Mouse (Mus musculus) brown adipose tissue, adult 24 weeks (tissue): ENCODE measurements around the gene 1700017N19Rik. TPM values are rescaled to one million over a fixed set of nuclear protein-coding genes. Genes with fewer than 3 reads are reported as not detected.

Experiments used
- H3K27ac ChIP-seq: fragments of 200-500 bp; replicated peaks from 2 replicates; pipeline ENCODE4 v1.5.1; 2012; ENCODE audit warnings: low read depth, mild to moderate bottlenecking, low read length
- H3K4me1 ChIP-seq: fragments of 200-500 bp; 2 replicates; pipeline ENCODE4 v1.6.1; 2012; ENCODE audit warnings: low read length, mixed read lengths; ENCODE audit not compliant: control insufficient read depth, insufficient read depth, insufficient read length
- H3K4me3 ChIP-seq: fragments of 200-500 bp; 2 replicates; pipeline ENCODE4 v1.5.1; 2012; ENCODE audit warnings: low read depth, mild to moderate bottlenecking, low read length, moderate library complexity; ENCODE audit not compliant: insufficient read depth
- polyA plus RNA-seq: library from polyadenylated mRNA; stranded (reverse); fragments of >200 nt; gene quantifications from 2 replicates; pipeline ENCODE4 v1.2.4, GENCODE M21; 2012; ENCODE audit not compliant: missing spikeins, insufficient read depth, insufficient read length

The 1700017N19Rik gene
- polyA plus RNA-seq, 1 experiment: not detected

DNA sequence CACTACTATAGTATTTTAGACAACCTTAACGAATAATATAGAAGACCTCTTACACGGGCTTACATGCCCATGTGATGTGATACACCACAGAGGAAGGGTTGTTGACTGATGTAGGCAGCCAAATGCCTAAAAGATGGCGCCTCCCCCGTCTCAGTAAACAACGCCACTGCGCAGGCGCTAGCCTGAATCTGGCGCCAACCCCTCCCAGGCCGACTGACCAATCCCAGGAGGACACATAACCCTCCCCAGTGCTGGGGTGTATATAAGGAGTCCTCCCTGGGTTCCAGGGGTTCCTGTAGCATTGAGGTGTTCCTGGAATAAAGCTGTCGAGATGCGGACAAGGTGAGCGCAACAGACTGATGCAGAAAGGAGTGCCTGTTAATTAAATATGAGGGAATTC is 29.8 kb downstream of the 1700017N19Rik start:
- Histone ChIP-seq H3K4me1 (no peaks in the 10 kb centered on the region), H3K27ac (no peak overlapping the region), H3K4me3 (no peak overlapping the region)

DNA sequence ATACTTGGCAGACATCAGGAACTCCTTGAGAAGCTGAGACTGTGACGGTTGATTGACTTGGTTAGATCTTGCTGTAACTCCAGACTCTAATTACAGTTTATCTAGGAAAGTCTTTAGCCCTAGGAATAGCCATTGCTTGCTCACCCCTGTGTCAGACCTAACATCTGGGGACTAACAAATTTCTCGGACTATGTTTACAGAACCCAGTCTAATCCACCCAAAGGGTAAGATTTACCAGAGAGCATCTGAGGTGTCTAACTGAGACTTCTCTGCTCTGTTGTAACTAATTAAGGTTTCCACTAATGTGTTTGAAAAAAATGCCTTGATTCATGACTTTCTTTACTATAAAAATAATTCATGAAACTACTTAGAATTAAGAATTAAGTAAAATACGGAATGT is 32.2 kb downstream of the 1700017N19Rik start:
- H3K4me1 ChIP-seq: no peaks in the 10 kb centered on the region
- no peak overlapping the region for H3K27ac ChIP-seq

DNA sequence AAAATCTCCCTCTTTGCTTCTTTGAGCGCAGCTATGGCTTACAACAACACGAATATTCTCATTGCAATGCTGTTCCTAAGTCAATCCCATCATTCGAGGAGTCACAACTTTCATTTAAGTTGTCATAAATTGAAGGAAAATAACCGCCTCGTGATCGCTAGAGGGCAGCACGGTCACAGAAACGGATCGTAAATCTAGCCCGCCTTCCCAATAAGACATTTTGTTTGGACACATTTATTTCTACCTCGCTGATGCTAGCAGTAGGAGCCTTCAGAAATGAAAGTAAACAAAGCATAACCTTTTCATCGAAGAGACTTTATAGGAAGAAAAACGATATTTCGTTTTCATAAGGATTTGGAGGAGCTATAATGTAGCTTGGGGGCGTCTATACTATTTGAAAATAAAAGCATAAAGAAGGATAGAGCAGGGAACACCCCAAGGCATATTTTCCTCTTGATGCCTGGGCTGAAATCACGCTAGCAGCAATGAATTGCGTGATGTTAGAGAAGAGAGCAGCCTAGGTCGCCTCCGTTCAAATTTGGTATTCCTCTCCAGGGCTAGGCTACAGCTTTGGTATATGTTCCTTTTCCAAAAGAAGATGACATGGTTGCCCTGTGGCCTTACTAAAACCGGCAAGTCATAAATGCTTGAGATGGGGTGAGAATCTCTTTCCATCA is 39.6 kb downstream of the 1700017N19Rik start:
- no peak overlapping the region for H3K27ac ChIP-seq
- H3K4me1 ChIP-seq: no peaks in the 10 kb centered on the region
- H3K4me3 ChIP-seq: no peak overlapping the region

More for the DNA sequence above, 32.2 kb downstream of the 1700017N19Rik start:
- H3K4me3 ChIP-seq: no peak overlapping the region

DNA sequence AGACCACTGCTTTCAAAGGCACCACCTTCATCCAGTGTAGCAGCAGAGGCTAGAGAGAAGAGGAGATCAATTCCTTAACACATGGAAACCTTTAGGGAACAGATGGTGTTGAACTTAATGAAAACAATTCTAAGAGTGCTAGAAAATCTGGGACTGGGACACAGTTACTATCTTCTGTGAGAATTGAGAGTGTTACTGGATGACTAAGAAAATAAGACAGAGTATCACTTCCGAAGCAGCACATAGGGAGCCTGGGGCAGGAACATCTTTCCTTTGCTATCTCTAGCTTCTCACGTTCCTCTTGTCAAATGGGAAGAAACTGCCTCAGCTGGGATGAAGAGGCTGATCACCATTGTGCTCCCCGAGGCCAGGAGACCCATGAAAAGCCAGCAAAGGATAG is 52.6 kb downstream of the 1700017N19Rik start:
- Histone ChIP-seq H3K4me3 (no peak overlapping the region), H3K27ac (no peak overlapping the region), H3K4me1 (no peaks in the 10 kb centered on the region)

DNA sequence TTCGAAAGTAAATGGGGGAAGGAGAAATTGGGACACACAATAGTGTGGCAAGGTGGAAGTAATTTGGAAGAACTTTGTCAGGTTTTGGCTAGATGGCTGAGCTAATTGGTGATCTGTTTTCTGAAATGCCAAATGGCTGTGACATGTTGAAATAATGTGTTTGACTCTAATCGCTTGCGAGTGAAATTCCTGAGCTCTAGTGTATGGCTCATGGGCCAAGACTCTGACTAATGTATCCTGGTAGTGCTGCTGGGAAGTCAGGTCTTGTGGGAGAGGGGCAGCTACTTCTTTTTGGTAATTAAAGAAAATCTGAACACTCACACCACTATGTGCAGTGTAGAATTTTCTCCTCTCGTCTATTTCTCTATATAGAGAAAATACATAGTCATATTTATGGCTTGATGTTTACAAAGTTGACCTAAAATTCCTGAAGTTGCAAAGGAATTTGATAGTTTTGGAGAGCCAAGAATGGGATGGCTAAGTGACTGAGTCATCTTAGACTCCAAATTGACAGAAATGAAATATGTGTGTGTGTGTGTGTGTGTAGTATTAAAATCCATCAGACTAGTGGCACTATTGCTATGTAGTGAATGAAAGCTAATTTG is 55.1 kb downstream of the 1700017N19Rik start:
- Histone ChIP-seq H3K4me1 (no peaks in the 10 kb centered on the region), H3K27ac (no peak overlapping the region), H3K4me3 (no peak overlapping the region)

DNA sequence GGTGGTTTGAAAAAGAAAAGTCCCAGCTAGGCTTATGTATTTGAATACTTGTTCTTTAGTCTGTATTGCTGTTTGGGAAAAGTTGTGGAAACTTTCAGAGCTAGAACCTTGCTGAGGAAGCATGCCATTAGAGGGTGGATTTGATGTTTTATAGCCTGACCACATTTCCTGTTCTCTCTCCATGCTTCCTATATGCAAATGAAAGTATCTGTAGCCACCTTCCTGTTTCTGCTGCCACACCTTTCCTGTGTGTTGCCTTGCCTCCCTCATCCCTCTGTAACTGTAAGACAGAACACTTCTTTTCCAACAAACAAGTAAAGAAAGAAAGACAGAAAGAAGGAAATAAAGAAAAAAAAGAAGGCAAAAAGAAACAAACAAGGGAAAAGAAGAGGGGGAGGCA is 63.9 kb downstream of the 1700017N19Rik start:
- Histone ChIP-seq H3K4me1 (no peaks in the 10 kb centered on the region), H3K27ac (no peak overlapping the region)

DNA sequence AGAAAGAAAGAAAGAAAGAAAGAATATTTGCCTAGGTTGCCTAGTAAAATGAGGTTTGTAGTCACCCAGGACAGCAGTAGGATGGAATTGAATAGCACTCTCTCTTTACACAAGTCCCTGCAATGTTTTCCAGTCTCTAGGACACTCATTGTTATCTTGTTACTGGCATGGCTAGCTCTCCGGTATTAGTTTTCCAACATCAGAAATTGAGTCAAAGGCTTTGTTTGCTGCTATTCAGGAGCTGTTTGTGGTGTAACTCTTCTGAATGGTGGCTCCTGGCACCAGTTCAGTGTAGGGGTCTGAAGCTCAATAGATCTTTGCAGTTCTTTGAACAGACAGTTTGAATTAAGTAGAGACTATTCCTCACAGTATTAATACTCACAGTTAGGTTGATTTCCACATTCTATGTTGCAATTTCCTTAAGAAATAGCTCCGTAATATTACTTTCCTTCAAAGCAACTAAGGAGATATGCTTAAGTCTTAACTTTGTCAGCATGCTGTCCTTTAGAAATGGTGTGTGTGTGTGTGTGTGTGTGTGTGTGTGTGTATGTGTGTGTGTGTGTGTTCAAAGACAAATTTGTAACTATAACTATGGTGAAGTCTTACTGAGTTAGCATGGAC is 71.8 kb downstream of the 1700017N19Rik start:
- no peak overlapping the region for H3K27ac ChIP-seq
- no peak overlapping the region for H3K4me3 ChIP-seq
- no peaks in the 10 kb centered on the region for H3K4me1 ChIP-seq

More for the DNA sequence above, 63.9 kb downstream of the 1700017N19Rik start:
- no peak overlapping the region for H3K4me3 ChIP-seq

Other genes starting within 250 kb of the 1700017N19Rik start
- gene Gm4302, start 249.6 kb upstream of the 1700017N19Rik start, polyA plus RNA-seq: not detected in 2 replicates
- gene Gm4303, start 244.5 kb upstream of the 1700017N19Rik start, polyA plus RNA-seq: not detected in 2 replicates
- not detected in 2 replicates for gene Gm4305, start 239.4 kb upstream of the 1700017N19Rik start, polyA plus RNA-seq
- gene Gm4307, start 229.1 kb upstream of the 1700017N19Rik start, polyA plus RNA-seq: not detected in 2 replicates
- not detected in 2 replicates for gene Gm4312, start 207.9 kb upstream of the 1700017N19Rik start, polyA plus RNA-seq
- gene Tmtc3, start 103.1 kb upstream of the 1700017N19Rik start, polyA plus RNA-seq: 7.9 and 8.3 TPM in 2 replicates
- 2.0 and 3.8 TPM in 2 replicates for gene Cep290, start 102.9 kb upstream of the 1700017N19Rik start, polyA plus RNA-seq
- 13.7 and 15.1 TPM in 2 replicates for gene 4930430F08Rik, start 61 bp upstream of the 1700017N19Rik start, polyA plus RNA-seq